Mouse (Mus musculus): ENCODE measurements at regions not wholly inside any gene's neighbourhood (a gene's known extent, or its start where the extent isn't known, plus 50 kb on each side); places are given as distances from the start of the nearest gene placed in this dataset.

- TF ChIP-seq CTCF (IDR thresholded peaks at IDR 0.05; ENCODE audit: control insufficient read depth, insufficient read depth, insufficient read length) (no peak), USF1 (IDR thresholded peaks at IDR 0.05; ENCODE audit: low read depth) (no peak), CEBPB (IDR thresholded peaks at IDR 0.05; ENCODE audit: low read depth) (no peak)
Observed at GRCm38 (mm10) chr8:126763600-126763999, 169.8 kb upstream of the Irf2bp2 start.
